Mouse (Mus musculus): ENCODE data around the gene Irs2. TPM values are rescaled to one million over a fixed set of nuclear protein-coding genes. Genes with fewer than 3 reads are reported as not detected.

Gene Irs2
- 8.5 and 13.4 TPM in 2 replicates for polyA plus RNA-seq (2012; rRNA removed)

- no peak for DNase-seq (ENCODE audit: low spot score)
Measured at GRCm38 (mm10) chr8:11008379-11008775, at the start of gene Irs2. Irs2 (minus strand) TSS chr8:11008458.

- DNase-seq (ENCODE audit: low spot score) = no peak
Measured at GRCm38 (mm10) chr8:11056665-11057064, 48.4 kb upstream of the Irs2 start.

- no peak for DNase-seq (ENCODE audit: low spot score)
Measured at GRCm38 (mm10) chr8:11056175-11056563, 47.9 kb upstream of the Irs2 start.

GRCm38 (mm10) chr8:11055557-11056174 lies 47.4 kb upstream of the Irs2 start:
- DNase-seq (ENCODE audit: low spot score) = no peak

GRCm38 (mm10) chr8:11049835-11050234 lies 41.6 kb upstream of the Irs2 start:
- DNase-seq (ENCODE audit: low spot score) = no peak

- no peak for DNase-seq (ENCODE audit: low spot score)
Measured at GRCm38 (mm10) chr8:11047812-11048211, 39.6 kb upstream of the Irs2 start.

GRCm38 (mm10) chr8:11044660-11045059 lies 36.4 kb upstream of the Irs2 start:
- DNase-seq (ENCODE audit: low spot score) = no peak

- DNase-seq (ENCODE audit: low spot score) = no peak
Measured at GRCm38 (mm10) chr8:11043591-11043990, 35.3 kb upstream of the Irs2 start.

- no peak for DNase-seq (ENCODE audit: low spot score)
Measured at GRCm38 (mm10) chr8:11042872-11043587, 34.8 kb upstream of the Irs2 start.

GRCm38 (mm10) chr8:11040088-11040487 lies 31.8 kb upstream of the Irs2 start:
- DNase-seq (ENCODE audit: low spot score) = no peak

- no peak for DNase-seq (ENCODE audit: low spot score)
Measured at GRCm38 (mm10) chr8:11038788-11039187, 30.5 kb upstream of the Irs2 start.

GRCm38 (mm10) chr8:11038367-11038766 lies 30.1 kb upstream of the Irs2 start:
- DNase-seq (ENCODE audit: low spot score) = no peak

GRCm38 (mm10) chr8:11036790-11037189 lies 28.5 kb upstream of the Irs2 start:
- DNase-seq (ENCODE audit: low spot score) = no peak

GRCm38 (mm10) chr8:11035628-11036416 lies 27.6 kb upstream of the Irs2 start:
- DNase-seq (ENCODE audit: low spot score) = no peak

GRCm38 (mm10) chr8:11024871-11025270 lies 16.6 kb upstream of the Irs2 start:
- DNase-seq (ENCODE audit: low spot score) = no peak

- DNase-seq (ENCODE audit: low spot score) = no peak
Measured at GRCm38 (mm10) chr8:11020949-11021572, 12.8 kb upstream of the Irs2 start.

GRCm38 (mm10) chr8:11015622-11016021 lies 7.4 kb upstream of the Irs2 start:
- DNase-seq (ENCODE audit: low spot score) = no peak

GRCm38 (mm10) chr8:11013258-11013657 lies 5.0 kb upstream of the Irs2 start:
- no peak for DNase-seq (ENCODE audit: low spot score)

GRCm38 (mm10) chr8:11011787-11012485 lies 3.7 kb upstream of the Irs2 start:
- no peak for DNase-seq (ENCODE audit: low spot score)

GRCm38 (mm10) chr8:11010913-11011605 lies 2.8 kb upstream of the Irs2 start:
- no peak for DNase-seq (ENCODE audit: low spot score)

GRCm38 (mm10) chr8:11010398-11010797 lies 2.1 kb upstream of the Irs2 start:
- no peak for DNase-seq (ENCODE audit: low spot score)
